Mouse (Mus musculus): ENCODE data around the gene Islr.
"Not testable (repeated sequence)": the region's sequence is repeated elsewhere in the genome, so short reads cannot be mapped to it uniquely, and the experiment has no call there.

Islr gene

GRCm38 (mm10) chr9:58203516-58204447 lies at the start of gene Islr, which contains the start of gene Islr2:
Gene Islr (minus strand): TSS chr9:58204306.
Gene Islr2 (minus strand): TSS chr9:58204319.
- DNase-seq = peak; percentile 57

DNA sequence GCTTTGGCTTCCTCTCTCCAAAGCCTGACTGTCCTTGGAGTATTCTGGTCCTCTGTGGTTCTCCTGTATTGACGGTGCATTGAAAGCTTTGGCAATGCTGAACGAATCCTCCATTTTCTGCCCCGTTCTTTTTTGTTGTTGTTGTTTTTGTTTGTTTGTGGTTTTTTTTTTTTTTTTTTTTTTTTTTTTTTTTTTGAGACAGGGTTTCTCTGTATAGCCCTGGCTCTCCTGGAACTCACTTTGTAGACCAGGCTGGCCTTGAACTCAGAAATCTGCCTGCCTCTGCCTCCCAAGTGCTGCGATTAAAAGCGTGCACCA lies 49.7 kb upstream of the Islr start:
- DNase-seq = not testable (repeated sequence)

GRCm38 (mm10) chr9:58253033-58253804 lies 49.1 kb upstream of the Islr start, which contains the start of gene Stoml1:
Gene Stoml1 (plus strand): TSS chr9:58253164.
- DNase-seq = peak; percentile 95

DNA sequence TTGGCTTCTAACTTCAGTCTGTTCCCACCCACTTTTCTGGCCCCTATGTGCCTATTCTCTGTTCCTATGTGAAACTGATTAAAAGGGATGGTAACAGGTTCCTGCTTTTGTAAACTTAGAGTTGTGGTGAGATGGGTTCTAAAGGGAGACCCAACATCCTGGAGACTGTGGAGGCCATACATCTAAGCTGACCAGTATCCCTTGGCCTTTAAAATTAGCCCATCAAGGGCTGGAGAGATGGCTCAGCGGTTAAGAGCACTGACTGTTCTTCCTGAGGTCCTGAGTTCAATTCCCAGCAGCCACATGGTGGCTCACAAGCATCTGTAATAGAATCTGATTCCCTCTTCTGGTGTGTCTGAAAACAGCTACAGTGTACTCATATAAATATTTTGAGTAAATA lies 46.6 kb upstream of the Islr start:
- not testable (repeated sequence) for DNase-seq

DNA sequence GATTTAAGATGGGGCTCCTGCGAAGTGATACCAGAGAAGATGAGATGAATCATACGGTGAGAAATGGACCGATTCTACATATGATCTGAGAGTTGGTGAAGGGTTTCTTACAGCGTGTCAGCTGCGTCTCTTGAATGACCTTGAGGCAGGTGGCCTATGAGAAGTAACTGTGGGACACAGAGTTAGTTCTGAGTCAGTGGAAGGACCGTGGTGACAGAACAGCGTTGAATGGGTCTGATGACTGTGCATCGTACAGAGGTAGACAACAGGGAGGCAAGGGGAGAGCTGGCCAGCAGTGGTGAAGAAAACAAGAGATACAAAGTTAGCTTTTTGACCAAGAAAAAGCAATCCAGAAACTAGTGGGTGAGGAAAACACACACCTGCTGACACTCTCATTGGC lies 46.2 kb upstream of the Islr start:
- no peak for DNase-seq

GRCm38 (mm10) chr9:58249592-58250192 lies 45.6 kb upstream of the Islr start, which contains the start of gene Pml:
Gene Pml (minus strand): TSS chr9:58249786.
- DNase-seq = peak; percentile 71

- no peak for DNase-seq
Measured at GRCm38 (mm10) chr9:58248746-58249413, 44.8 kb upstream of the Islr start.

DNA sequence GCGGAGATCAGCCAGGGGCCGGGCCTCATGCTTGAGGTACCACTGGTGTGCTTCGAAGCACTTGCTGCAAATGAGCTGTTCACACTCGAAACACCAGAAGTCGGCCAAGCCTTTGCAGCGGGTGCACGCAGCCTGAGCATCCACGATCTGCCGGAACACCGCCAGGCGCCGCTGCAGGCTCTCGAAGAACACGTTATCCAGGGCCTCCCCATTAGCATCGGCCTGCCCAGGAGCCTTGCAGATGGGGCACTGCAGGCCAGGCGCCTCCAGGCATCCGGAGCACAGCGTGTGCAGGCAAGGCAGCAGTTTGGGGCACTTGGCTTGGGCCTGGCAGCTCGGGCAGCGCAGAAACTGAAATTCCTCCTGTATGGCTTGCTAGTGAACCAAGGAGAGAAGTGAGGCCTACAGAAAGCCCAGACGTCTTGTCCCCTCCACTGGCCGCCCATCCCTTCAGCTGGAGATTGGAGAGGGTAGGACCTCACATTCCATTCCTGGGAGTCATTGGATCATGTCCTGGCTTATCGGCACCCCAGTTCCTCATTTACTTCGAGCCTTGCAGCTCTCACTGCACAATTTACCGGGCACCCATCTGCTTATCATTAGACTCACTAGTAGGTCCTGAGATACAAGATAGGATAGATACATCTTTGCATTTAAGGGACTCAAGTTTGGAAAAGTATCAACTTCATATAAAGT lies 43.1 kb upstream of the Islr start:
- DNase-seq = peak; percentile 82

DNA sequence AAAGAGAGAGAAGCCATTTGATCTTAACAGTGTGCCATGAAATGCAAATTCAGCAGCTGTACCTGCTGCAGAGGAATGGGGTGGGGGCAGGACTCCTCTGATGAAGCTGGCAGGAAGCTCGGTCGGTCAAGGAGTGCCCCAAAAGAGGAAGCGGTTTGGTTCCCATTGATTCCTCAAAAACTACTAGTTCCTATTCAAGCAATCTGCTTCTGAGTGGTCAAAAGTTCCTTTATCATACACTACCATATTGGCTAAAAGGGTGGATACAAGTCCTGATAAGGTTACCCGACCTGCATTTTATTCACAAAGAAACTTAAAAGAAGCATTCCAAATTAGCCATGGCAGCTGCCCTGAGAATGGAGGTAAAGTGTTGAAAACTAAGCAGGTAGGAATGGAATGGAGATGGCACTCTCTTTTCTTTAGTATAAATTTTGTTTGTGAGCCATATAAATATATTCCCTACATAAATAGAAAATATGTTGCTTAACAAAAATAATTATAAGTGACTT lies 42.0 kb upstream of the Islr start:
- DNase-seq = no peak

DNA sequence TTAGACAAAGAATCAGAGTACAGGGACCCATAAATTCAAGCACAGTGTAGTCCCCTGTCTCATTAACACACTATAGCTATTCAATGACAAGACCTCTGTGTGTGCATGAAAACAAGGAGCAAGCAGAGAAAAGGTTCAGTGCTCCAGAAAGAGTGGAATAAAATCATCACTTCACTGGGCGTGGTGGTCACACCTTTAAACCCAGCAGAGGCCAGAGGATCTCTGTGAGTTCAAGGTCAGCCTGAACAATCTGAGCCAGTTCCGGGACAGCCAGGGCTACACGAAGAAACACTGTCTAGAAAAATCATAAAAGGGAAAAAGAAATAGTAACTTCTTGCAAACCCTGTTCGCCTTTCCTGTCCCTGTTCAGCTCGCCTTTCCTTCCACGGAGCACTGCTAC lies 39.6 kb upstream of the Islr start:
- no peak for DNase-seq

- DNase-seq = peak; percentile 48
Measured at GRCm38 (mm10) chr9:58242696-58243095, 38.6 kb upstream of the Islr start.

DNA sequence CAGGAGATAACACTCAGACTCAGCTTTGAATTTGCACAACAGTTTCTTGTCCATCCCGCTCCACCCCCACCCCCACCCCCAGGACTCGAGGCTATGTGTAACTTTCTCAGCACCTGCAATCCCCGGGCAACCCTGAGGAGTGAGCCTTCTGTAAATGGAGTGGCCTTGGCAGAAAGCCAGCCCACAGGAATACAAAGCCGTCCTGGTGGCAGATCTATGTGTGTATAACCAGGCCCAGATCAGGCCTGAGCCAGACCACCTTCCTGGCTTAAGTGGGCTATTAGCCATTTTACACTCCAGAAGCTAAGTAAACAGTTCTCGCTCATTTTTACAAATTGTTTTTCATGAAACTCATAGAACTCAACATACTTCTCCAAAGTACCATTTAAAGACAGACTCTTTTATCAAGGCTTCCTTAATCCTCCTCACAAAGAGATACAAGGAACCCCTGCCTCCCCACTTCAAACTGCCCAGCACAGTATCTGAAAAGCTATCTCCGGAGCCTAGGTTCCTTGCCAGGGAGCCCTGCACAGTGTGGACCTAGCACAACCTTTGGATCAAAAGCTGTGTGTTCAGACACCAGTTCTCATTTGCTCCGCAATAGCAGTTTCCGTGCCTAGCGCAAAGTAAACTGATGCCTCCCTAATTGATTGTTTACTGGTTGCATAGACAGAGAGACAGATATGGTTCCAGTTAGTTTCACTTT lies 37.8 kb upstream of the Islr start:
- no peak for DNase-seq

GRCm38 (mm10) chr9:58234502-58235015 lies 30.5 kb upstream of the Islr start:
- DNase-seq = no peak

DNA sequence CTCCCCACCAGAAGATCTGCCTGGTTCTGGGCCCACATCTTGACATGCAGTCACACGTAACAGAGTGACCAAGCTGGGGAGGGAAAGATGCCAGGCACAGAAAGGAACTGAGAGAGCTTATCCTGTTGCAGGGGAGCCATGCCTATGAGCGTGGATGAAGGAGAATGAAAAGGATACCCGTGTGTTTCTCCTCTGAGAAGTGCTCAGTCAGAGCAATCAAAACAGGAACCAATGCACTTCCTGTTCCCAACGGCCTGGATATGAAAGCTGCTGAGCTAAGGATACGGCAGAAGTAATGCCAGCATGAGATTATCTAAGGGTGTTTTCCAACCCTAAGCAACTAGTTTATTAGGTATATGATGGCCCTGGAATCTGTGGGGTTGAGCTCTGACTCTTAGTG lies 28.3 kb upstream of the Islr start:
- DNase-seq = no peak

DNA sequence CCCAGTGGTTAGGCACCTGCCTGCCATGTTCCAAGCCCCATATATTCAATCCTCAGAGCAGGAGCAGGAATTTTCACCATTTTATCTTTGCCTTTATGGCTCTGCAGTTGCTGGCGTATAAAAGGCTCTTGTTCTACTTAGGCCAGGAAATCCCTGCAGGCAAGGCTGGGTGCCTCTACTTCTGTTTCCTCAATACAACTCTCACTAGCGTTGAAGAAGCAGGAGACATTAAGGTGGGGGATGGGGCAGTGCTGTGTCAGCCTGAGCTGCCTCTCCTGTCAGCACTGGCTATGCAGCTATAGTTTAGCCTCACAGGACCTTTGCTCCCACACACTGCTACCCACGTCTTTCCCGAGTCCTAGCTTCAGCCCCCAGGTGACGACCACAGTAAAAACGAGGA lies 27.6 kb upstream of the Islr start:
- DNase-seq = no peak

DNA sequence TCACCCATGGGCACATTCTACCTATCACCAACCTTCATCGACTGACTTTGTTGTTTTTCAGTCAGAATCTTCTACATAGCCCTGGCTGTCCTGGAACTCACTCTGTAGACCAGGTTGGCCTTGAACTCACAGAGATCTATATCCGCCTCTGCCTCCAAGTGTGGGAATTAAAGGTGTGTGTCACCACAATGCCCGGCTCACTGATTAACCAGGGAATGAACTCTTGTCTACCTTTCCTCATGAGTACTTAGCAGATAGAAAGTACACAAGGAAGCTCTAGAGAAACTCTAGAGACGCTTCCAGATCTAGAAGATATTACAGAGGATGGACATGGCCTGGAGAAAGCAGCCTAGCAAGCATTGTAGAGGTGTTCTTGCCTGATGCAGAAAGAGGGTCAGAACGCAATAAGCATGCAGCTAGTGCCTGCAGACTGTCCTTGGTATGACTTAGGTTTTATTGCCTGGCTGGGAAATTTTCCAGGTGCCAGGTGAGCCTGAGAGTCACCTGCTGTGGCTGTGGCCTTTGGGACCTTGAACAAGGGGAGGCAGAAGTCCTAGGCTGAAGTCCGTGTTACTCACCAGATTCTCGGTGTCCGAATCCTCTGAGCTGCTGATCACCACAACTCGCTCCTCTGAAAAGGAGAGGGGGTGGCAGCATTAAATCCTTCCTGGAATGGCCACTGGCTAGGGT lies 24.8 kb upstream of the Islr start:
- DNase-seq = no peak

DNA sequence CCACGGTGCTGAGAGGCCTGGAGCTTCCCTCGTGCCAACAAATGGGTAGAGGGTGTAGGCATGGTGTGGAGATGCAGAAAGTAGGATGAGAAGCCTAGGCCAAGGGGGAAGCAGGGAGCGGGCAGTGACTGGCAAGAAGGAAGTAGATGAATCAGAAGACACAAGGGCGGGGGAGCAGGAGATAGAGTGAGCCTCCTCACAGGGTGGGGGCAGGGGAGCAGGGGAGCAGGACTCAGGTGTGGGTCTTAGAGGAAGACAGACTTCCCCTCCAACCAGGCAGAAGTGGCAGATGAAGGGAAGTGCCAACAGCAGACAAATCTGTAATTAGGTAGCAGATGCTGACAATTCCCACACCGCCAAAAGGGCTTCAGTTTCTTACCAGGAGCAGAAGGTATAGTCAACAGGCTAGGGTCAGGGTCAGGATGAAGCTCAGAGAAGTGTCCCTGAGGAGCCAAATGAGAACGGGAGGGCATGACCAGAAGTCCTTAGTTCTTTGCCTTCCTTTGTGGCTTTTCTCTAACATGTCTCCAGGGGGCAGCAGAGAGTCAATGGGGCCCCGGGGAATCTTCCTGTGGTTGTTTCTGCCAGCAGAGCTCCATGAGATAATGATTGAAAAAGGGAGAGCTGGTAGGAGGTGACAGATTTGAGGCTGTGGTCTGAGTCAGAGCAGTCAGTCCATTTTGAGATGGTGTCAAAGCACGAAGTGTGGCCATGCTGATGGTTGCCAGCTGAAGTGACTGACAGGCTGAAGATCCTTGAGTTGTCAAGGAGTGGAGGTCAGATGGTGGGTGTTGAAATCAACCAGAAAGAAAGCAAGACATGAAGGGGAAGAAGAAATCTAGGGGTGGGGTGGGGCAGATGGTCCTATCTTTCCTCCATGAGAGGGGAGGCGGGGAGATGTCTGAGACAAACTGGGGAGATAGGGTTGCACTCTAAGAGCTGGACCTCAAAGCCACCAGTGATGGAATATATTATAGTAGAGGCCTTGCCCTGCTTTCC lies 22.1 kb upstream of the Islr start:
- DNase-seq = no peak

DNA sequence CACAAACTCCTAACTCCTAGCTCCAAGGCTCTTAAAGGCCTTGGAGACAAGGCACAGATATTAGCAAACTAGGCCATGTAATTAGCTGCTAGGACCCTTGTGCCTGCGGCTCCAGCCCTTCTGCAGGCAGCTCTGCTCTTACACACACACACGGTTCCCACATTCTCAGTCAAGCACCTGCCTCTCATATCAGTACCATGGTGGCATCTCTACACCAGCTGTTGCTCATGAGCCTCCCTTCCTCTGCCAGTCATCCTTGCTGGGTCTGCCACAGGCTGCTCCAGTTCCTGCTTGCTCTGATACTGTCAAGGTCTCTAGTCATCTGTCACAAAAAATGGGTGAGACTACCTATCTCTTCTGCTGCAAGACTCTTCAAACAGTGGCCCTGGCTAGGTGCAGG lies 20.2 kb upstream of the Islr start:
- no peak for DNase-seq
